Mouse (Mus musculus): Measurements from ENCODE around the gene Clcc1. TPM values are rescaled to one million over a fixed set of nuclear protein-coding genes. Genes with fewer than 3 reads are reported as not detected.

Gene Clcc1
- total and polyA plus RNA-seq, 3 experiments: 25.9 to 43.0 TPM; not detected in 1

DNA sequence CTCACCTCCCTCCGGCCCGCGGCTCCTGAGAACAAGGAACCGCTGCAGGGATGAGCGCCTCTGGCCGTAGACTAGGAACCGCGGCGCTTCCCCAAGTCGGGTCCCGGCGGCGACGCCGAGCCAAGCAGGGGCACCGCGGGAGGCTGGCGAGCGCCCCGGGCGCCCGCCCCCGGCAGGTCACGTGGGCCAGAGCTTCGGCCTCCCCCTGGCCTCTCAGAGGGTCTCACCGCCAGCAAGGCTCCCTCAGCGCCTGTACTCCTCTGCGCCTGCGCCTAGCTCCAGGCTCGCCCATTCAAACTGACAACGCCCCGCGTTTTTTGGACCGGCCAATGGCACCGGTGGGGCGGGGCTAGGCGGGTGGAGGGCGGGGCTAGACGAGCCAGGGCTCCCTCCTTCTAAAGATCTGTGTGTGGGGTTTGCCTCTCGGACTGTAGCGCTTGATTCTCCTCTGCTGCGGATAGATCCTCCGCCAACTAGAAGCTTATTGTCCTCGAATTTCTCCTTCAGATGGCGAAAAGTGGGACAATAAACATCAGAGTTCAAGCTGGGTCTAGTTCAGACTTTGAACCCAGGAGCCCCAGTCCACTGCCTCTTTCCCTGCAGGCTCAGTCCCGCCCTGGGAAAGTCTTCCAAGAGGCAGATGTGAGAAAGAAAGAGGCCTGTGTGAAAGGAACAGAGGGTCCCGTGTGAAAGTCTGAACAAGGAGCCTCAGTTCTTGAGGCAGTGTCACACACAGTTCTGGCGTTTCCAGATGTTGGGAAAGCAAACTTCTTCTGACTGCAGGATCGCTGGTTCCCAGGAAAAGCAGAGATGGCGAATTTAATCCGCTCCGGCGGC, 68.5 kb downstream of the Clcc1 start, which contains the start of gene Gpsm2 (continued):
- TF ChIP-seq JUND (IDR thresholded peaks at IDR 0.05; ENCODE audit: low read depth, low read length) (no peak), GABPA (IDR thresholded peaks at IDR 0.05; ENCODE audit: low read depth, low read length) (no peak), ELF1 (IDR thresholded peaks at IDR 0.05; ENCODE audit: low read depth, low read length) (no peak), SMC3 (IDR thresholded peaks at IDR 0.05; ENCODE audit: low read depth, low read length) (no peak), MEF2A (IDR thresholded peaks at IDR 0.05; ENCODE audit: extremely low read depth, insufficient replicate concordance, low read depth, low read length, poor library complexity, severe bottlenecking) (no peak), ETS1 (IDR thresholded peaks at IDR 0.05; ENCODE audit: low read depth, low read length) (no peak), NRF1 (IDR thresholded peaks at IDR 0.05; ENCODE audit: insufficient read depth, low read depth, low read length, poor library complexity, severe bottlenecking) (peak; percentile 94), MYB (IDR thresholded peaks at IDR 0.05; ENCODE audit: low read depth, low read length) (no peak), RAD21 (IDR thresholded peaks at IDR 0.05; ENCODE audit: low read depth, low read length) (no peak), SIN3A (IDR thresholded peaks at IDR 0.05; ENCODE audit: low read length) (no peak), MAZ (IDR thresholded peaks at IDR 0.05; ENCODE audit: low read depth, low read length) (peak; percentile 68; the same call in 1 of the 2 replicates), E2F4 (IDR thresholded peaks at IDR 0.05; ENCODE audit: borderline replicate concordance, low read depth, low read length) (0 out of 2 replicates have a peak, but pooled peaks have one; percentile 27), ZMIZ1 (IDR thresholded peaks at IDR 0.05; ENCODE audit: low read depth, low read length) (peak; percentile 87), HCFC1 (IDR thresholded peaks at IDR 0.05; ENCODE audit: low read depth, low read length) (0 out of 2 replicates have a peak, but pooled peaks have one; percentile 50), KAT2A (conservative IDR thresholded peaks at IDR 0.05; ENCODE audit: low read depth, low read length) (no peak), TAL1 (IDR thresholded peaks at IDR 0.05; ENCODE audit: low read length) (no peak), BHLHE40 (IDR thresholded peaks at IDR 0.05; ENCODE audit: borderline replicate concordance, low read depth, low read length) (no peak; the same call in 1 of the 2 replicates), ZNF384 (IDR thresholded peaks at IDR 0.05; ENCODE audit: low read depth, low read length) (no peak), TBP (IDR thresholded peaks at IDR 0.05; ENCODE audit: low read depth, low read length) (no peak)

DNA sequence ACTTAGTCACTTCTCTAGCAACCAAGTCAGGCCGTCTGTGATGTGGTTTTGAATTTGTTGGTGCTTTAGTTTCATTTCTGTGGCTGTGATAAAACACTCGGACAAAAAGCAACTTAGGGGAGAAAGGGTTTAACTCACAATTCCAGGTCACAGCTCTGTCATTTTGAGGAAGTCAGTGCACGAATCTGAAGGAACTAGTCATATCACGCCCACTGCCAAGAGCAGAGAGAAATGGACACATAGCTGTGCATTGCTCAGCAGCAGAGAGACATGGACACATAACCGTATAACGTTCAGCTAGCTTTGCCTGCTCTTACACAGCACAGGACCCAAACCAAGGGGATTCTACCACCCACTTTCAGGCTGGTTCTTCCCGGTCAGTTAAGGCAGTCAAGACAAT, 72.7 kb downstream of the Clcc1 start:
- TF ChIP-seq HCFC1 (IDR thresholded peaks at IDR 0.05; ENCODE audit: low read depth, low read length) (no peak), MYB (IDR thresholded peaks at IDR 0.05; ENCODE audit: low read depth, low read length) (no peak), RAD21 (IDR thresholded peaks at IDR 0.05; ENCODE audit: low read depth, low read length) (no peak), MAX (IDR thresholded peaks at IDR 0.05; ENCODE audit: low read length) (no peak), GABPA (IDR thresholded peaks at IDR 0.05; ENCODE audit: low read depth, low read length) (no peak), EP300 (IDR thresholded peaks at IDR 0.05; ENCODE audit: low read depth in 1 of 2, low read length in 2 of 2) (0 out of 4 replicates have a peak, but pooled peaks of 1 of the 2 experiments have one; percentile 23), TBP (IDR thresholded peaks at IDR 0.05; ENCODE audit: low read depth, low read length) (no peak)
- H3K27ac ChIP-seq (ENCODE audit: control insufficient read depth, low read depth, low read length): no peak overlapping the region
- peaks cover 6% of the 10 kb centered on the region; the same call in 1 of the 2 replicates for H3K79me2 ChIP-seq (ENCODE audit: control insufficient read depth, insufficient read depth, low read length, poor library complexity)
- H3K4me1 ChIP-seq (ENCODE audit: control insufficient read depth in 1 of 2, insufficient read depth in 2 of 2, low read length in 2 of 2): peaks cover 0 to 7% of the 10 kb centered on the region in 2 experiments; a peak in 3 of 4 replicates
- H3K27me3 ChIP-seq (ENCODE audit: control insufficient read depth in 1 of 2, insufficient read depth in 2 of 2, low read length in 2 of 2): no peaks in the 10 kb centered on the region
- peak; percentile 53 for DNase-seq (ENCODE audit: low read depth, low spot score)
- H3K4me3 ChIP-seq (ENCODE audit: control insufficient read depth in 1 of 2, insufficient read depth in 1 of 2, low read depth in 2 of 2, low read length in 2 of 2): no peak overlapping the region
- H3K9ac ChIP-seq (ENCODE audit: control insufficient read depth, low read depth, low read length, poor library complexity, severe bottlenecking): no peak overlapping the region
- H3K36me3 ChIP-seq (ENCODE audit: control insufficient read depth in 1 of 2, insufficient read depth in 2 of 2, low read length in 2 of 2): peaks cover 0 to 6% of the 10 kb centered on the region in 2 experiments; a peak in 2 of 4 replicates
- H3K9me3 ChIP-seq (replicated peaks; ENCODE audit: insufficient read depth, low read length): no peaks in the 10 kb centered on the region

All from MEL (cell line).